Mouse (Mus musculus): ENCODE measurements around the gene Abcg4.

Abcg4 gene

GRCm38 (mm10) chr9:44243621-44244020 is 44.8 kb downstream of the Abcg4 start:
- H3K36me3 ChIP-seq (ENCODE audit: control insufficient read depth, insufficient read depth, low read length, poor library complexity, severe bottlenecking) = no peaks in the 10 kb centered on the region
- no peaks in the 10 kb centered on the region for H3K27me3 ChIP-seq (ENCODE audit: control insufficient read depth, insufficient read depth, low read length, poor library complexity, severe bottlenecking)
- no peak for DNase-seq (ENCODE audit: low read depth, low spot score)

- no peak for DNase-seq (ENCODE audit: low read depth, low spot score)
- Histone ChIP-seq H3K27me3 (ENCODE audit: control insufficient read depth, insufficient read depth, low read length, poor library complexity, severe bottlenecking) (no peaks in the 10 kb centered on the region), H3K36me3 (ENCODE audit: control insufficient read depth, insufficient read depth, low read length, poor library complexity, severe bottlenecking) (no peaks in the 10 kb centered on the region)
Measured at GRCm38 (mm10) chr9:44241418-44241817, 47.0 kb downstream of the Abcg4 start.

DNA sequence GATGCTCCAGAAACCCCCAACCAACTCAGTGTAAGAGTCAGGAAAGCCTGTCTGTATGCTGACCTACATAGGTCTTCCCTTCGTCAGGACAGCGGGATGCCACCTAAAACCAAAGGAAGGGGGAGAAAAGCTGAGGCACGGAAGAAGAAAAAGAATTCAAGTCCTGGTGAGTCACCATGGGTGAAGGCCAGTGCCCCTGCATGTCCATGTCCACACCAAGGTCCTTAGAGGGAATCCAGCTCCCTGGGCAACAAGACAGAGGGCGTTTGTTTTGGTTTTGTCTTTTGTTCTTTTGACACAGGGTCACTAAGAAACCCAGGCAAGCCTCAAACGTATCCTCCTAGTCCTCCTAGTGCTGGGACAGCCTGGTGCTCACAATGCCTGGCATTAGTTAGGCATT is 47.5 kb downstream of the Abcg4 start:
- Histone ChIP-seq H3K27me3 (ENCODE audit: control insufficient read depth, insufficient read depth, low read length, poor library complexity, severe bottlenecking) (no peaks in the 10 kb centered on the region), H3K36me3 (ENCODE audit: control insufficient read depth, insufficient read depth, low read length, poor library complexity, severe bottlenecking) (no peaks in the 10 kb centered on the region)
- no peak for DNase-seq (ENCODE audit: low read depth, low spot score)

DNA sequence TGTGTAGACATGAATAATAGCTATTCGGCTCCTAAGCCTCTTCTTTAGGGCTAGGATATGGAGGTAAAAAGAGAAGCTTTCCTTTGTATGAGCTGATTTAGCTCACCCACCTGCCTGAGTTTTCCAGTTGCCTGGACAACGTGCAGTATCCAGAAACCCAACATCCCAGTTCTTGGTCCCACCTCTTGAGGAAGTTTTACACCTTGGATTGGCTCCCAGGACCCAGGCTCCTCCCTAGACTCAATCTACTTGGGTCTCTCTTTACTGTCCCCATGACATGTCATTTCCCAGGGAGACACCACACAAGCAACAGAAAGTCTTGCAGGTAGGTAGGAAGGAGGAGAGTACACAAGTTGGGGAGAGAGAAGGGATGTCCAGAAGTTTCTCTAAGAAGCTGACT is 48.0 kb downstream of the Abcg4 start, which contains the start of gene Ccdc153:
Ccdc153 (plus strand) TSS at position 278 of the 400 bp plus-strand sequence.
- no peak for DNase-seq (ENCODE audit: low read depth, low spot score)
- no peaks in the 10 kb centered on the region for H3K27me3 ChIP-seq (ENCODE audit: control insufficient read depth, insufficient read depth, low read length, poor library complexity, severe bottlenecking)
- no peaks in the 10 kb centered on the region for H3K36me3 ChIP-seq (ENCODE audit: control insufficient read depth, insufficient read depth, low read length, poor library complexity, severe bottlenecking)

GRCm38 (mm10) chr9:44239447-44239846 is 49.0 kb downstream of the Abcg4 start:
- H3K27me3 ChIP-seq (ENCODE audit: control insufficient read depth, insufficient read depth, low read length, poor library complexity, severe bottlenecking) = no peaks in the 10 kb centered on the region
- no peaks in the 10 kb centered on the region for H3K36me3 ChIP-seq (ENCODE audit: control insufficient read depth, insufficient read depth, low read length, poor library complexity, severe bottlenecking)
- DNase-seq (ENCODE audit: low read depth, low spot score) = peak; percentile 79

GRCm38 (mm10) chr9:44238501-44239190 is 49.8 kb downstream of the Abcg4 start:
- no peaks in the 10 kb centered on the region for H3K36me3 ChIP-seq (ENCODE audit: control insufficient read depth, insufficient read depth, low read length, poor library complexity, severe bottlenecking)
- H3K27me3 ChIP-seq (ENCODE audit: control insufficient read depth, insufficient read depth, low read length, poor library complexity, severe bottlenecking) = no peaks in the 10 kb centered on the region
- DNase-seq (ENCODE audit: low read depth, low spot score) = peak; percentile 73

GRCm38 (mm10) chr9:44237128-44237527 is 51.3 kb downstream of the Abcg4 start:
- DNase-seq (ENCODE audit: low read depth, low spot score) = no peak
- no peaks in the 10 kb centered on the region for H3K36me3 ChIP-seq (ENCODE audit: control insufficient read depth, insufficient read depth, low read length, poor library complexity, severe bottlenecking)

DNA sequence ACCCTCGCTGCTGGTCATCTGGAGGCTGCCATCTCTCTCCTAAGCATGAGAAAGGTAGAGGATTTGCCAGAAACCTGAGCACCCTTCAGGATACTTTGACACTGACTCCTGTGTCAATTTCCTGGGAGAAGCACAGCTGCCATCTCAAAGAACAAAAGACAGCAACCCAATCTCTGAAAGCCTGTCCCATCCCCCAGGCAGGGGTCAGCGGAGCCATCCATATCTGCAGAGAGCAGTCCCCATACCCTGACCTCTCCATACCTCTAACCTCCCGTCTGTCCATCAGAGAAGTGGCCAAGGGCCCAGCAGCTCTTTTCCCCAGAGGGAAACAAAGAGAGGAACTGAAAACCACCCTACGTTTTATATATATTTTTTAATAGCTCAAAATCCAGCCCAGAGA is 51.8 kb downstream of the Abcg4 start:
- DNase-seq (ENCODE audit: low read depth, low spot score) = no peak
- Histone ChIP-seq H3K36me3 (ENCODE audit: control insufficient read depth, insufficient read depth, low read length, poor library complexity, severe bottlenecking) (no peaks in the 10 kb centered on the region), H3K27me3 (ENCODE audit: control insufficient read depth, insufficient read depth, low read length, poor library complexity, severe bottlenecking) (no peaks in the 10 kb centered on the region)

More at GRCm38 (mm10) chr9:44237128-44237527, 51.3 kb downstream of the Abcg4 start:
- no peaks in the 10 kb centered on the region for H3K27me3 ChIP-seq (ENCODE audit: control insufficient read depth, insufficient read depth, low read length, poor library complexity, severe bottlenecking)

- Histone ChIP-seq H3K27me3 (ENCODE audit: control insufficient read depth, insufficient read depth, low read length, poor library complexity, severe bottlenecking) (no peaks in the 10 kb centered on the region), H3K36me3 (ENCODE audit: control insufficient read depth, insufficient read depth, low read length, poor library complexity, severe bottlenecking) (no peaks in the 10 kb centered on the region)
- peak; percentile 76 for DNase-seq (ENCODE audit: low read depth, low spot score)
Measured at GRCm38 (mm10) chr9:44234479-44235427, 53.7 kb downstream of the Abcg4 start.

DNA sequence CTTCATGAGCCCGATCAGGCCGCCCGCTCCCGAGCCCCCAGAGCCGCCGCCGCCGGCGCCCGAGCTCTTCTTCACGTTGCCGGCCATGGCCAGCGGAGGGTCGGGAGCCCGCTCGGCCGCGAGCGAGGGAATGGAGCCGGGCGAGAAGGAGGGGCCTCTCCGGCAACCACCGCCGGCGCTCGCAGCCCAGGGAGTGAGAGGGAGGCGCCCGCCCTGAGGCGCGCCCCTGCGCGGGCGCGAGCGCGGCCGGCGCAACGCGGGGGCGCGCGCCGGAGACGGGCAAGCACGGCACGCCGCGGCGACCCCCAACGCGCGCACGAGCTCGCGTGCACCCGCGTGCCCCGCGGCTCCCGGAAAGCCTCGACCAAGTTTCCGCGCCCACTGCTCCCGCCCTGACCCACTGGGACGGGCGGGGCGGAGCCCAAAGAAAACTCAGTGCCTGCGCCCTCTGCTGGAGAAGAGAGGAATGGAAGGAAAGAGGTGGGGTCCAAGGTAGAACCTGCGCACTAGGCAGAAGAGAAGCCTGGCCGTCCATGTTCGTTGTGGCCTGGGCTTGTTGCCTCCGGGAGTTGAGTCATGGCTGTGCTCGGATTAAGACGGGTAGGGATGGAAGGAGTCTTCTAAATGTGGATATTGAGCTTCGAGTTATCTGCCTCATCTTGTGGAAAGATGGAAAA is 54.5 kb downstream of the Abcg4 start, which contains the start of gene Cbl:
Cbl (minus strand) TSS at position 248 of the 677 bp plus-strand sequence.
- peak; percentile 98 for DNase-seq (ENCODE audit: low read depth, low spot score)

DNA sequence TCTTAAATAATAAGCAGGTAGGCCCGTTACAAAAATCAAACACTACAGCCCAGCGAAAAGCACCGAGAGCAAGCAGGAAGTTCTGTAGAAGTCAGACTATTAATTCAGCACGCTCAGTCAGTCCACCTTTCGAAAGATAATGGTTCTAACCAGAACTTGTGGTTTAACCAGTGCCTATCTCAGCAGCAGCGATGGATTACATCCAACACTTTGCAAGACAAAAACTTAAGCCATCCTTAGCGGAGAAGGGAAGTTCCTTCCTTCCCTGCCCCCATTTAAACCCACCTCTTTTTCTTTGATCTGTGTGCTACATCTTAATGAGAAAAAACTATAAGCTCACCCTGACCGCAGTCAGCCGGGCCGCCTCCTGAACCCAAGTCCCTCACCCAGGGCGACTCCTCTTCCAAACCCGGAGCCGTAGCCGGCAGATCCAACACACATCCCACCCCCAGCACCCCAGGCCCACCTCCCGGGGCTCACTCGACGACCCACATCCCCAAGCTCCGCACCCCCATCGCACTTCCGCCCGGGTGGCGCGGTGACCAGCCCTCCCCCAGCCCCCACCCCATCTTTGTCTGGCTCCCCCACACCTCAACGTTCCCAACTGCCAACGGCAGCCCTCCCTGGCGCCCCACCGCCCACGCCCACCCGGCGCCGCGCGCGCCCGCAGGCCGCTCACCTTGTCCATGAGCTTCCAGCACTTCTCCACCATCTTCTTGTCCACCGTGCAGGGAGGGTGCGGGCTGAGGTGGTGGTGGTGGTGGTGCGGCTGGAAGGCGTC is 55.2 kb downstream of the Abcg4 start:
- Histone ChIP-seq H3K36me3 (ENCODE audit: control insufficient read depth, insufficient read depth, low read length, poor library complexity, severe bottlenecking) (no peaks in the 10 kb centered on the region), H3K27me3 (ENCODE audit: control insufficient read depth, insufficient read depth, low read length, poor library complexity, severe bottlenecking) (no peaks in the 10 kb centered on the region)
- DNase-seq (ENCODE audit: low read depth, low spot score) = peak; percentile 40

More for the DNA sequence above, 54.5 kb downstream of the Abcg4 start, which contains the start of gene Cbl:
- Histone ChIP-seq H3K27me3 (ENCODE audit: control insufficient read depth, insufficient read depth, low read length, poor library complexity, severe bottlenecking) (no peaks in the 10 kb centered on the region), H3K36me3 (ENCODE audit: control insufficient read depth, insufficient read depth, low read length, poor library complexity, severe bottlenecking) (no peaks in the 10 kb centered on the region)

- Histone ChIP-seq H3K27me3 (ENCODE audit: control insufficient read depth, insufficient read depth, low read length, poor library complexity, severe bottlenecking) (no peaks in the 10 kb centered on the region), H3K36me3 (ENCODE audit: control insufficient read depth, insufficient read depth, low read length, poor library complexity, severe bottlenecking) (no peaks in the 10 kb centered on the region)
- no peak for DNase-seq (ENCODE audit: low read depth, low spot score)
Measured at GRCm38 (mm10) chr9:44231609-44232008, 56.8 kb downstream of the Abcg4 start.

DNA sequence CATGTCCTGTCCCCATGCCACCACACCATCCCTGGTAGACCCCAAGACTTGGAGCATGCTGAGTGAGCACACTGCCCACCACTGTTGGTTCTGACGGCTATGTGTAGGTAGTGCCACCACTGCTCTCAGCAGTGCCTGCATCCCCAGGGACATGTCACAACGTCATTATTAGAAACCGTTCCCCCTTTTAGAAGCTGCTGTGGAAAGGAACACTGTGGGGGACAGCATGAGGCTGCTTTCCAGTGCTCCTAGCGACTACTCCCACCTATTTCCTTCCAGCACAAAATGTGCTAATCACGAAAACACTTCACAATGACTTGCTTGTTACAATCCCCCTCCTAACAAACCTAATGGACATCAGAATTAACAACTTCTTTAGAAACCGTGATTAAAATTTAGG is 62.4 kb downstream of the Abcg4 start:
- peak; percentile 37 for DNase-seq (ENCODE audit: low read depth, low spot score)
- Histone ChIP-seq H3K36me3 (ENCODE audit: control insufficient read depth, insufficient read depth, low read length, poor library complexity, severe bottlenecking) (no peaks in the 10 kb centered on the region), H3K27me3 (ENCODE audit: control insufficient read depth, insufficient read depth, low read length, poor library complexity, severe bottlenecking) (no peaks in the 10 kb centered on the region)

Measured in splenic B cell, adult 2 months (primary cell).